ENCODE assay signal across 8 mouse cellular contexts in genomic region chr2:168230773-168231470, GRCm38 (mm10). TPM values are rescaled to one million over a fixed set of nuclear protein-coding genes. Genes with fewer than 3 reads are reported as not detected.
DNase-seq lines count a peak whose midpoint lies in the region; ATAC-seq and TF ChIP-seq lines count a peak whose summit lies in the region.

No protein-coding gene starts in this region.

- peak; percentile 15; the same call in 1 of the 2 replicates for ATAC-seq in heart, embryonic 12.5 days (ENCODE audit: insufficient number of reproducible peaks, low FRiP score)
- no peak for ATAC-seq in G1E (ENCODE audit: extremely low read depth, insufficient number of reproducible peaks, low FRiP score, poor library complexity, severe bottlenecking)
- peak; percentile 15 for ATAC-seq in common myeloid progenitor, adult 5-6 weeks (replicated peaks; ENCODE audit: low read depth, poor library complexity, severe bottlenecking)
- peak; percentile 68 for ATAC-seq in hindbrain, embryonic 11.5 days (ENCODE audit: low FRiP score)
- ATAC-seq in liver, embryonic 11.5 days (replicated peaks; ENCODE audit: low FRiP score) = peak; percentile 58

- no peak for TF ChIP-seq CTCF in G1E (IDR thresholded peaks at IDR 0.05; ENCODE audit: low read depth, low read length)

- H3K27me3 ChIP-seq in heart, embryonic 12.5 days (replicated peaks) = no peaks in the 10 kb centered on the region
- H3K27me3 ChIP-seq in G1E (ENCODE audit: insufficient read depth, low read length) (no peaks in the 10 kb centered on the region), myocyte (ENCODE audit: control insufficient read depth, insufficient read depth, insufficient read length) (no peaks in the 10 kb centered on the region)
- no peaks in the 10 kb centered on the region for H3K27me3 ChIP-seq in hindbrain, embryonic 11.5 days (ENCODE audit: control insufficient read depth, insufficient read depth, low read length)
- H3K27me3 ChIP-seq in liver, embryonic 11.5 days (replicated peaks; ENCODE audit: control insufficient read depth, insufficient read depth, low read length) = no peaks in the 10 kb centered on the region

- peaks cover 40% of the 10 kb centered on the region for H3K36me3 ChIP-seq in heart, embryonic 12.5 days
- H3K36me3 ChIP-seq in G1E (replicated peaks) (peaks cover 71% of the 10 kb centered on the region), myocyte (ENCODE audit: control insufficient read depth, insufficient read depth) (peaks cover 5% of the 10 kb centered on the region)
- no peaks in the 10 kb centered on the region for H3K36me3 ChIP-seq in hindbrain, embryonic 11.5 days (ENCODE audit: control insufficient read depth, insufficient read depth, low read length)
- H3K36me3 ChIP-seq in liver, embryonic 11.5 days (ENCODE audit: control insufficient read depth, insufficient read depth, low read length) = peaks cover 10% of the 10 kb centered on the region; the same call in 1 of the 2 replicates

- H3ac ChIP-seq in myocyte (ENCODE audit: control insufficient read depth, insufficient read length) = peak overlapping the region; percentile 82

- H3K9me3 ChIP-seq in heart, embryonic 12.5 days (replicated peaks) = peaks cover 3% of the 10 kb centered on the region; the same call in 1 of the 2 replicates
- H3K9me3 ChIP-seq in G1E (replicated peaks) = no peaks in the 10 kb centered on the region
- no peaks in the 10 kb centered on the region for H3K9me3 ChIP-seq in hindbrain, embryonic 11.5 days (ENCODE audit: control insufficient read depth, low read length)
- no peaks in the 10 kb centered on the region; the same call in 1 of the 2 replicates for H3K9me3 ChIP-seq in liver, embryonic 11.5 days (ENCODE audit: control insufficient read depth, low read length)

- peak overlapping the region; percentile 85 for H3K27ac ChIP-seq in heart, embryonic 12.5 days (ENCODE audit: poor library complexity, severe bottlenecking)
- peak overlapping the region; percentile 75 for H3K27ac ChIP-seq in hindbrain, embryonic 11.5 days (ENCODE audit: low read depth, low read length)
- peak overlapping the region; percentile 56 for H3K27ac ChIP-seq in liver, embryonic 11.5 days (ENCODE audit: low read depth, low read length)

- H3K9ac ChIP-seq in heart, embryonic 12.5 days = peak overlapping the region; percentile 98
- peak overlapping the region; percentile 74 for H3K9ac ChIP-seq in hindbrain, embryonic 11.5 days (ENCODE audit: low read depth, low read length)
- H3K9ac ChIP-seq in liver, embryonic 11.5 days (ENCODE audit: low read depth, low read length) = peak overlapping the region; percentile 97

- peak overlapping the region; percentile 78 for H3K4me2 ChIP-seq in heart, embryonic 12.5 days
- peak overlapping the region; percentile 99 for H3K4me2 ChIP-seq in hindbrain, embryonic 11.5 days (replicated peaks; ENCODE audit: low read depth, low read length)
- H3K4me2 ChIP-seq in liver, embryonic 11.5 days = peak overlapping the region; percentile 91
- peak overlapping the region; percentile 48 for H3K4me2 ChIP-seq in myocyte (ENCODE audit: low read depth)

- peak overlapping the region; percentile 99 for H3K4me3 ChIP-seq in heart, embryonic 12.5 days
- peak overlapping the region; percentile 100 for H3K4me3 ChIP-seq in G1E (ENCODE audit: low read depth, low read length)
- peak overlapping the region; percentile 100 for H3K4me3 ChIP-seq in hindbrain, embryonic 11.5 days (ENCODE audit: low read depth, low read length)
- H3K4me3 ChIP-seq in liver, embryonic 11.5 days (ENCODE audit: low read depth, low read length) = peak overlapping the region; percentile 99
- peak overlapping the region; percentile 96 for H3K4me3 ChIP-seq in myocyte

- TF ChIP-seq POLR2A in myocyte (IDR thresholded peaks at IDR 0.05; ENCODE audit: insufficient read length, low read depth) = no peak

- DNase-seq in heart, adult 11 months = no peak
- peak; percentile 69 for DNase-seq in G1E (ENCODE audit: low spot score)
- DNase-seq in hindbrain, embryonic 11.5 days (ENCODE audit: low spot score) = no peak
- DNase-seq in liver, embryonic 11.5 days (ENCODE audit: low spot score) = no peak
- DNase-seq in T-cell, adult 2 months (ENCODE audit: low spot score) = no peak

- H3K79me2 ChIP-seq in myocyte (ENCODE audit: control insufficient read depth, insufficient read depth) = peaks cover 44% of the 10 kb centered on the region

- 3% methylated on average over 105 of the region's 105 CpGs for WGBS in heart, embryonic 12.5 days
- WGBS in hindbrain, embryonic 11.5 days = 2% methylated on average over 96 of the region's 105 CpGs
- WGBS in liver, embryonic 11.5 days = 2% methylated on average over 101 of the region's 105 CpGs

- H3K4me1 ChIP-seq in heart, embryonic 12.5 days (replicated peaks) = peaks cover 28% of the 10 kb centered on the region
- H3K4me1 ChIP-seq in G1E (ENCODE audit: insufficient read depth, low read depth, low read length) = peaks cover 49% of the 10 kb centered on the region
- H3K4me1 ChIP-seq in hindbrain, embryonic 11.5 days (replicated peaks; ENCODE audit: control insufficient read depth, insufficient read depth, low read length) = peaks cover 10% of the 10 kb centered on the region; the same call in 1 of the 2 replicates
- peaks cover 21% of the 10 kb centered on the region for H3K4me1 ChIP-seq in liver, embryonic 11.5 days (replicated peaks; ENCODE audit: control insufficient read depth, insufficient read depth, low read length)

TF ChIP-seq in myocyte, 11 proteins besides CTCF, POLR2A, EP300 and RAD21 (continues in another document):
- TF ChIP-seq MYOD1 (IDR thresholded peaks at IDR 0.05; ENCODE audit: control insufficient read depth in 1 of 3, insufficient read length in 2 of 3, low read depth in 2 of 3) = peak in 1 of 3 experiments; percentile 6
- no peak for TF ChIP-seq SRF (IDR thresholded peaks at IDR 0.05; ENCODE audit: control insufficient read depth, insufficient read length, low read depth)
- no peak for TF ChIP-seq TCF12 (IDR thresholded peaks at IDR 0.05; ENCODE audit: insufficient read depth, poor library complexity, severe bottlenecking)
- no peak for TF ChIP-seq CEBPB (IDR thresholded peaks at IDR 0.05; ENCODE audit: insufficient read depth, poor library complexity, severe bottlenecking)
- TF ChIP-seq MAX (IDR thresholded peaks at IDR 0.05; ENCODE audit: low read depth) = no peak
- no peak for TF ChIP-seq USF1 (IDR thresholded peaks at IDR 0.05; ENCODE audit: low read depth)
- peak; percentile 13 for TF ChIP-seq POLR2AphosphoS2 (IDR thresholded peaks at IDR 0.05; ENCODE audit: insufficient read length, low read depth)
- TF ChIP-seq E2F4 (IDR thresholded peaks at IDR 0.05; ENCODE audit: insufficient read depth) = no peak
- no peak for TF ChIP-seq REST (IDR thresholded peaks at IDR 0.05; ENCODE audit: insufficient read depth, insufficient read length)
- peak in 2 of 3 experiments; percentile 29 to 42 for TF ChIP-seq MYOG (IDR thresholded peaks at IDR 0.05; ENCODE audit: control insufficient read depth in 1 of 3, insufficient read depth in 1 of 3, insufficient read length in 2 of 3, low read depth in 2 of 3)

RNA-seq across cellular contexts. Expression of gene Mocs3, which starts 0.5 kb away (rescaled TPM):
- 6.5 and 7.0 TPM in 2 replicates for polyA plus RNA-seq in heart, embryonic 12.5 days (2016; fragmentation: Nextera tagmentation; extraction: Ambion mirVana)
- total RNA-seq in G1E (2014; fragmentation: Nextera tagmentation) = 4.9 and 10.5 TPM in 2 replicates
- total RNA-seq in G1E (2017) = 5.7 and 9.0 TPM in 2 replicates
- 14.9 and 20.8 TPM in 2 replicates for polyA plus RNA-seq in G1E (2012)
- 2.2 and 3.3 TPM in 2 replicates for total RNA-seq in common myeloid progenitor, adult 5-6 weeks (2017)
- polyA plus RNA-seq in hindbrain, embryonic 11.5 days (2014; fragmentation: Nextera tagmentation; extraction: Ambion mirVana) = 8.5 and 8.8 TPM in 2 replicates
- 8.2 and 8.9 TPM in 2 replicates for polyA plus RNA-seq in liver, embryonic 11.5 days (2014; fragmentation: Nextera tagmentation; extraction: Ambion mirVana)
- 11.4 TPM for polyA plus RNA-seq in myocyte (2012; fragmentation: generic; extraction: Trizol)

RNA-seq across cellular contexts. Expression of gene Dpm1, which starts 0.5 kb away (rescaled TPM):
- polyA plus RNA-seq in heart, embryonic 12.5 days (2016; fragmentation: Nextera tagmentation; extraction: Ambion mirVana) = 96.2 and 101 TPM in 2 replicates
- total RNA-seq in G1E (2014; fragmentation: Nextera tagmentation) (56.8 and 88.5 TPM in 2 replicates), G1E (2017) (54.3 and 60.8 TPM in 2 replicates)
- polyA plus RNA-seq in G1E (2012) (49.5 and 66.0 TPM in 2 replicates), myocyte (2012; fragmentation: generic; extraction: Trizol) (39.3 TPM)
- total RNA-seq in common myeloid progenitor, adult 5-6 weeks (2017) = 38.1 and 38.8 TPM in 2 replicates
- 60.4 and 65.1 TPM in 2 replicates for polyA plus RNA-seq in hindbrain, embryonic 11.5 days (2014; fragmentation: Nextera tagmentation; extraction: Ambion mirVana)
- polyA plus RNA-seq in liver, embryonic 11.5 days (2014; fragmentation: Nextera tagmentation; extraction: Ambion mirVana) = 106 TPM in 2 replicates

RNA-seq across cellular contexts. Expression of gene Gm20716, which starts 0.8 kb away (rescaled TPM):
- polyA plus RNA-seq in heart, embryonic 12.5 days (2016; fragmentation: Nextera tagmentation; extraction: Ambion mirVana) = 15.0 and 15.5 TPM in 2 replicates
- total RNA-seq in G1E (2014; fragmentation: Nextera tagmentation) = 45.3 and 45.8 TPM in 2 replicates
- total RNA-seq in G1E (2017) = 41.0 and 41.8 TPM in 2 replicates
- polyA plus RNA-seq in G1E (2012) = 0.01 TPM in 1 of 2 replicates, not detected in the other
- 68.1 and 68.7 TPM in 2 replicates for total RNA-seq in common myeloid progenitor, adult 5-6 weeks (2017)
- 24.0 and 31.3 TPM in 2 replicates for polyA plus RNA-seq in hindbrain, embryonic 11.5 days (2014; fragmentation: Nextera tagmentation; extraction: Ambion mirVana)
- 14.6 and 17.1 TPM in 2 replicates for polyA plus RNA-seq in liver, embryonic 11.5 days (2014; fragmentation: Nextera tagmentation; extraction: Ambion mirVana)
- 24.4 TPM for polyA plus RNA-seq in myocyte (2012; fragmentation: generic; extraction: Trizol)

RNA-seq across cellular contexts. Expression of gene Adnp, which starts 24.0 kb away (rescaled TPM):
- polyA plus RNA-seq in heart, embryonic 12.5 days (2016; fragmentation: Nextera tagmentation; extraction: Ambion mirVana) = 9.1 and 11.2 TPM in 2 replicates
- total RNA-seq in G1E (2014; fragmentation: Nextera tagmentation) = 76.2 and 90.8 TPM in 2 replicates
- 1.1 and 1.5 TPM in 2 replicates for total RNA-seq in G1E (2017)
- polyA plus RNA-seq in G1E (2012) = 45.6 and 49.8 TPM in 2 replicates
- total RNA-seq in common myeloid progenitor, adult 5-6 weeks (2017) = 0.53 and 15.9 TPM in 2 replicates
- 2.8 and 8.5 TPM in 2 replicates for polyA plus RNA-seq in hindbrain, embryonic 11.5 days (2014; fragmentation: Nextera tagmentation; extraction: Ambion mirVana)
- polyA plus RNA-seq in liver, embryonic 11.5 days (2014; fragmentation: Nextera tagmentation; extraction: Ambion mirVana) = 4.2 and 5.3 TPM in 2 replicates
- 8.2 TPM for polyA plus RNA-seq in myocyte (2012; fragmentation: generic; extraction: Trizol)

RNA-seq across cellular contexts. Expression of gene Kcng1, which starts 50.6 kb away (rescaled TPM):
- 2.1 and 2.7 TPM in 2 replicates for polyA plus RNA-seq in heart, embryonic 12.5 days (2016; fragmentation: Nextera tagmentation; extraction: Ambion mirVana)
- total RNA-seq in G1E (2014; fragmentation: Nextera tagmentation) (not detected in 2 replicates), G1E (2017) (0.06 and 0.11 TPM in 2 replicates)
- polyA plus RNA-seq in G1E (2012) (not detected in 2 replicates), myocyte (2012; fragmentation: generic; extraction: Trizol) (not detected)
- total RNA-seq in common myeloid progenitor, adult 5-6 weeks (2017) = 5.1 and 5.7 TPM in 2 replicates
- polyA plus RNA-seq in hindbrain, embryonic 11.5 days (2014; fragmentation: Nextera tagmentation; extraction: Ambion mirVana) = 0.56 and 0.63 TPM in 2 replicates
- 0.90 and 0.95 TPM in 2 replicates for polyA plus RNA-seq in liver, embryonic 11.5 days (2014; fragmentation: Nextera tagmentation; extraction: Ambion mirVana)

Comparison
In these comparisons a context has a peak if more than half of its experiments do, and no peak if none do; other contexts are left out.
1. H3K4me2 ChIP-seq: peak in every context shown above with its lines; median percentile 99 in hindbrain, embryonic 11.5 days; 91 in liver, embryonic 11.5 days; 78 in heart, embryonic 12.5 days; 48 in myocyte.
2. RNA of gene Gm20716, which starts 0.8 kb away (polyA plus RNA-seq): 24.0 to 31.3 TPM in hindbrain, embryonic 11.5 days, 24.4 TPM in myocyte (single experiment), 14.6 to 17.1 TPM in liver, embryonic 11.5 days and 15.0 to 15.5 TPM in heart, embryonic 12.5 days; 0.01 TPM in G1E; every median in the first group is over 10 times any median in the second.
3. Peak in every context shown above with its lines, with median percentiles within 50 percentile points of each other: H3K27ac ChIP-seq, H3K4me3 ChIP-seq and H3K9ac ChIP-seq.